In genomic region chr9:90266059-90266458, GRCm38 (mm10) we compare ENCODE assay signal across 26 mouse cellular contexts. TPM values are rescaled to one million over a fixed set of nuclear protein-coding genes. Genes with fewer than 3 reads are reported as not detected.
DNase-seq lines count a peak whose midpoint lies in the region; ATAC-seq lines count a peak whose summit lies in the region.
"Had no signal": no experiment of that assay in that cellular context is flagged by ENCODE, and none has a peak within 500 bp of the region (broad histone marks: within the 10 kb centered on the region; RNA-seq: fewer than 3 reads in every experiment).

No protein-coding gene starts in this region.

- intact Hi-C loops in heart, postnatal 14 days (cut with DNase I), result loop anchor here (5.0 kb wide), 1 partner anchor 39 kb away; no protein-coding TSS in a partner anchor

- no peaks in the 10 kb centered on the region for H3K9me3 ChIP-seq in embryonic facial prominence, embryonic 14.5 days (ENCODE audit: control insufficient read depth, low read length)
- H3K9me3 ChIP-seq in liver, embryonic 15.5 days (replicated peaks), result no peaks in the 10 kb centered on the region
- no peaks in the 10 kb centered on the region for H3K9me3 ChIP-seq in hindbrain, embryonic 14.5 days (ENCODE audit: control insufficient read depth, low read length)
- H3K9me3 ChIP-seq: heart, embryonic 12.5 days; hindbrain, embryonic 15.5 days; kidney, embryonic 15.5 days; limb, embryonic 13.5 days; neural tube, embryonic 13.5 days; stomach, embryonic 15.5 days had no signal

- H3K36me3 ChIP-seq in embryonic facial prominence, embryonic 14.5 days (ENCODE audit: control insufficient read depth, insufficient read depth, low read length), result no peaks in the 10 kb centered on the region
- peaks cover 30% of the 10 kb centered on the region; the same call in 1 of the 2 replicates for H3K36me3 ChIP-seq in liver, embryonic 15.5 days (replicated peaks)
- no peaks in the 10 kb centered on the region for H3K36me3 ChIP-seq in hindbrain, embryonic 14.5 days (replicated peaks; ENCODE audit: control insufficient read depth, insufficient read depth)
- H3K36me3 ChIP-seq: G1E; heart, embryonic 12.5 days; hindbrain, embryonic 15.5 days; neural tube, embryonic 13.5 days; stomach, embryonic 15.5 days had no signal

- peaks cover 29% of the 10 kb centered on the region for H3K4me1 ChIP-seq in embryonic facial prominence, embryonic 14.5 days (ENCODE audit: control insufficient read depth, insufficient read depth, low read length)
- H3K4me1 ChIP-seq in liver, embryonic 15.5 days (replicated peaks), result peaks cover 94% of the 10 kb centered on the region
- peaks cover 17% of the 10 kb centered on the region for H3K4me1 ChIP-seq in hindbrain, embryonic 14.5 days (replicated peaks; ENCODE audit: control insufficient read depth, insufficient read depth, low read length)

- H3K4me3 ChIP-seq in embryonic facial prominence, embryonic 14.5 days (ENCODE audit: low read depth, low read length), result no peak overlapping the region
- no peak overlapping the region for H3K4me3 ChIP-seq in liver, embryonic 15.5 days (replicated peaks)
- H3K4me3 ChIP-seq in hindbrain, embryonic 14.5 days (replicated peaks; ENCODE audit: low read length), result no peak overlapping the region
- H3K4me3 ChIP-seq: heart, embryonic 12.5 days; hindbrain, embryonic 15.5 days; kidney, embryonic 15.5 days; limb, embryonic 13.5 days; neural tube, embryonic 13.5 days; stomach, embryonic 15.5 days had no signal

- no peaks in the 10 kb centered on the region for H3K27me3 ChIP-seq in embryonic facial prominence, embryonic 14.5 days (replicated peaks; ENCODE audit: control insufficient read depth, insufficient read depth, low read length)
- H3K27me3 ChIP-seq in liver, embryonic 15.5 days, result no peaks in the 10 kb centered on the region
- no peaks in the 10 kb centered on the region for H3K27me3 ChIP-seq in hindbrain, embryonic 14.5 days (ENCODE audit: control insufficient read depth, insufficient read depth, low read length)
- H3K27me3 ChIP-seq: heart, embryonic 12.5 days; hindbrain, embryonic 15.5 days; kidney, embryonic 15.5 days; limb, embryonic 13.5 days; neural tube, embryonic 13.5 days; stomach, embryonic 15.5 days had no signal

- ATAC-seq in embryonic facial prominence, embryonic 14.5 days (ENCODE audit: low read depth), result no peak
- no peak for ATAC-seq in liver, embryonic 15.5 days (ENCODE audit: insufficient read depth)
- ATAC-seq in hindbrain, embryonic 14.5 days (ENCODE audit: low FRiP score), result no peak
- ATAC-seq: forebrain, embryonic 14.5 days; intestine, embryonic 16.5 days had no signal

- 67% methylated on average over 10 of the region's 10 CpGs for WGBS in embryonic facial prominence, embryonic 14.5 days
- WGBS in liver, embryonic 15.5 days (ENCODE audit: insufficient replicate concordance), result 79% methylated on average over 10 of the region's 10 CpGs
- WGBS in hindbrain, embryonic 14.5 days, result 92% methylated on average over 10 of the region's 10 CpGs

- H3K27ac ChIP-seq in embryonic facial prominence, embryonic 14.5 days (replicated peaks; ENCODE audit: low read depth, low read length), result peak overlapping the region; percentile 80
- H3K27ac ChIP-seq in liver, embryonic 15.5 days (replicated peaks), result peak overlapping the region; percentile 48
- H3K27ac ChIP-seq in hindbrain, embryonic 14.5 days, result no peak overlapping the region
- H3K27ac ChIP-seq: hindbrain, embryonic 15.5 days; kidney, embryonic 15.5 days; limb, embryonic 13.5 days; neural tube, embryonic 13.5 days; stomach, embryonic 15.5 days had no signal

- peak; percentile 80 for DNase-seq in heart, adult 11 months
- DNase-seq in heart, postnatal 14 days, result no peak
- peak; percentile 15 to 22 for DNase-seq in right cerebral cortex, postnatal 10 days (ENCODE audit: low spot score in 2 of 2)
- DNase-seq in right cerebral cortex, adult 18-20 months, result no peak
- DNase-seq in embryonic facial prominence, embryonic 14.5 days (ENCODE audit: low spot score), result no peak
- no peak for DNase-seq in spleen, postnatal 36 days (ENCODE audit: low spot score in 2 of 2)
- no peak for DNase-seq in hindbrain, embryonic 14.5 days (ENCODE audit: low spot score)
- DNase-seq: adrenal gland, postnatal 36 days; cerebellum, adult 11-12 months; embryo, embryonic 11 days; kidney, postnatal 4 days; layer of hippocampus, adult 9-11 months; lung, postnatal 10 days; midbrain, embryonic 14.5 days; right cerebral cortex, postnatal 14 days; thymus, postnatal 14 days had no signal

- no peak overlapping the region for H3K9ac ChIP-seq in embryonic facial prominence, embryonic 14.5 days (ENCODE audit: low read depth, low read length)
- H3K9ac ChIP-seq in liver, embryonic 15.5 days, result no peak overlapping the region
- H3K9ac ChIP-seq in hindbrain, embryonic 14.5 days, result no peak overlapping the region
- H3K9ac ChIP-seq: heart, embryonic 12.5 days; hindbrain, embryonic 15.5 days; kidney, embryonic 15.5 days; limb, embryonic 13.5 days; neural tube, embryonic 13.5 days; stomach, embryonic 15.5 days had no signal

- H3K4me2 ChIP-seq in embryonic facial prominence, embryonic 14.5 days (ENCODE audit: low read depth, low read length), result peak overlapping the region; percentile 11; the same call in 1 of the 2 replicates
- no peak overlapping the region for H3K4me2 ChIP-seq in liver, embryonic 15.5 days
- H3K4me2 ChIP-seq in hindbrain, embryonic 14.5 days (replicated peaks), result no peak overlapping the region
- H3K4me2 ChIP-seq: heart, embryonic 12.5 days; hindbrain, embryonic 15.5 days; kidney, embryonic 15.5 days; limb, embryonic 13.5 days; neural tube, embryonic 13.5 days; stomach, embryonic 15.5 days had no signal

RNA-seq across cellular contexts. Expression of gene Tbc1d2b, which starts 4.5 kb away (rescaled TPM):
- total RNA-seq in heart, postnatal 14 days (2021), result 10 to 100 TPM; 14.6 to 16.7 TPM
- 23.4 and 27.2 TPM in 2 replicates for polyA plus RNA-seq in embryonic facial prominence, embryonic 14.5 days (2014; fragmentation: Nextera tagmentation; extraction: Ambion mirVana)
- 7.7 and 9.1 TPM in 2 replicates for polyA plus RNA-seq in liver, embryonic 15.5 days (2015; fragmentation: Nextera tagmentation; extraction: Ambion mirVana)
- polyA plus RNA-seq in hindbrain, embryonic 14.5 days (2014; fragmentation: Nextera tagmentation; extraction: Ambion mirVana), result 7.5 and 8.1 TPM in 2 replicates

Comparison
In these comparisons a context has a peak if more than half of its experiments do, and no peak if none do; other contexts are left out.
1. DNase-seq: peak in heart, adult 11 months (single experiment) and right cerebral cortex, postnatal 10 days (2 of 2); none in heart, postnatal 14 days (0 of 2), right cerebral cortex, adult 18-20 months (single experiment), embryonic facial prominence, embryonic 14.5 days (single experiment), spleen, postnatal 36 days (0 of 2) and hindbrain, embryonic 14.5 days (single experiment).